Mouse (Mus musculus) 3134 (cell line): Measurements from ENCODE around the gene Gbp3.
"Not testable (repeated sequence)": the region's sequence is repeated elsewhere in the genome, so short reads cannot be mapped to it uniquely, and the experiment has no call there.

Experiments used
- DNase-seq: peaks from one replicate; pipeline ENCODE4 v3.0.0-alpha.2; 2011; ENCODE audit warnings: low spot score; ENCODE audit not compliant: insufficient read length; ENCODE audit errors: extremely low read depth

Gene Gbp3

GRCm38 (mm10) chr3:142559632-142560228 is at the start of gene Gbp3:
Gbp3 (plus strand) TSS chr3:142560026.
- peak; percentile 17 for DNase-seq

- no peak for DNase-seq
Measured at GRCm38 (mm10) chr3:142528116-142528515, 31.7 kb upstream of the Gbp3 start.

DNA sequence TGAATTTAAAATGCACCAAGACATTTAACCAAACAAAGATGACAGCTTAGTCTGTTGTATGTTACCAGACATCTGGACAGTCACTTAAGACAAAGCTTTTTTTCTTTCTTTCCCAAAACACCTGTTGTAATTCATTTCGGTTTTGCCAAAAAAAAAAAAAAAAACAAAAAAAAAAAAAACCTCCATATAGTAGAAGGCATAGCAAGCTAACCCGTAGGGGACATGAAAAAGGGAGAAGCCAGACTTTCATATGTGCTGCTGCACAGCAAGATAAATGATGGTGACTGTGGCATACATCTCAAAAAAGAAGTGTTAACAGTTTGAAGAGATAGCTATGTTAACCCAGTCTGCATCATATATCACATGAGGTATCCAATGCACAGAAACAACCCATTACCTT is 30.2 kb upstream of the Gbp3 start:
- no peak for DNase-seq

DNA sequence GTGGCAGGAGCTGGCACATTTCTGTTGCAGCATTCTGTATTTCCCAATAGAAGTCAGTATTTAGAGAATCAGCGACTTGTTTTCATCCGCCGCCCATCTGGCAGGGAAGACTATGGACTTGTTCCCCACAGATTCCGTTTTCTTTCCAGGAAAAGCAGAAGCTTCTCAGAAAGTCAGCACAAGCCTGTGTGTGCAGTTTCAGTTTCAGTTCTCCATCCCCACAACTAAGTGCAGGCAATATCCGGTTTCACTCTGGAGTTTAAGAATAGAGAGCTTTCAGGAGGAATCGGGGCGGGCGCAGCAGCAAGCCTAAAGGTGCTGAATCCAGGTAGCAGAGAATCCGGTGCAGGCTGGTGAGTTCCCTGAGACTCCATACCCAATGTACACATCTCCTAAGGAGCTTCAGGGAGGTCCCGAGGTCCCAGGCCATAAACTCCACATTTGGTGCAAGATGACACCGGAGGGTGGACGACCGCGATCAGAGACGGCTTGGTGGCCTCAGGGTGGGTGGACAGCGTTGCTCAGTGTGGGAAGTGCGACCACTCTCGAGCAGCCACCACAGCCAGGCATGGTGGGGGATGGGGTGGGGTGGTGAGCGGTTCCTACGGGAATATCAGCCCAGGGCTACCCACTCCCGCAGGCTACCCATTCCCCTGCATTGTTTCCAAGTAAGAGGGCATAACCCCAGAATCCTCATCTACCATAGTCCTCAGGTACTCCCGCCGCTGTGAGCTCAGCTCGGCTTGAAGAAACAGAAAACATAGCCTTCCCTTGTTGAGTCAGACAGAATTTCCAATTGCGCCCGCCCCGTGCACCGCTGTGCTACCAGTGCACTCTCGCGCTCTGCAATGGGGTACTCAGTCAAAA is 29.5 kb upstream of the Gbp3 start, which contains the start of gene Gbp7:
Gene Gbp7 (plus strand): TSS at position 256 of the 867 bp plus-strand sequence.
- DNase-seq = peak; percentile 28

- DNase-seq = no peak
Measured at GRCm38 (mm10) chr3:142531595-142531994, 28.2 kb upstream of the Gbp3 start.

- no peak for DNase-seq
Measured at GRCm38 (mm10) chr3:142533185-142533584, 26.6 kb upstream of the Gbp3 start.

GRCm38 (mm10) chr3:142535667-142536066 is 24.2 kb upstream of the Gbp3 start:
- DNase-seq = no peak

- DNase-seq = no peak
Measured at GRCm38 (mm10) chr3:142541391-142541790, 18.4 kb upstream of the Gbp3 start.

DNA sequence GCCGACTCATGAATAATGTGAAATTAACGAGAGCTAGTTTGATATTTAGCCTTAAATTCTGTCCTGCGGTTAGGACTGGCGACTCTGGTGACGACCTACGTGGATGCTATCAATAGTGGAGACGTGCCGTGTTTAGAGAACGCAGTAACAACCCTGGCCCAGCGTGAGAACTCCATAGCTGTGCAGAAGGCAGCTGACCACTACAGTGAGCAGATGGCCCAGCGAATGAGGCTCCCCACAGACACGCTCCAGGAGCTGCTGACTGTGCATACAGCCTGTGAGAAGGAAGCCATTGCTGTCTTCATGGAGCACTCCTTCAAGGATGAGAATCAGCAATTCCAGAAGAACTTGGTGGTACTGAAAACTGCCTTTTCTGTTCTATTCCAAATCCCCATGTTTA is 17.1 kb upstream of the Gbp3 start:
- DNase-seq = not testable (repeated sequence)

DNA sequence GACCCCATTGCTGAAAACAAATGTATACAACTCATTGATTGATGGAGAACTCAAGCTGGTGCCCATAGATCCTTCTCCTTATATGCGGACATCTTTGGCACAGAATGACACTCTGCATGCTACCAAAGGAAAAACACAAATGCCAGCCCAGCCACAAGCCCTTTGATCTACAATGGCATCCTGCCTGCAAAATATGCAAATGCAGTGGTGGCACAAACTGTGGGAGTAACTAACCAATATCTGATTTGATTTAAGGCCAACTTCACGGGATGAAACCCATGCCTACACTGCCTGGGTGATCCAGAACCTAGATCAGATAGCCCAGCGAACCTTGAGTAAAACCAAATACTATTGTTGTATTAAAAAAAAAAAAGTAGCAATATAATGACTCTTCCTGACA is 13.1 kb upstream of the Gbp3 start:
- DNase-seq = no peak

GRCm38 (mm10) chr3:142550052-142550676 is 9.7 kb upstream of the Gbp3 start:
- no peak for DNase-seq

DNA sequence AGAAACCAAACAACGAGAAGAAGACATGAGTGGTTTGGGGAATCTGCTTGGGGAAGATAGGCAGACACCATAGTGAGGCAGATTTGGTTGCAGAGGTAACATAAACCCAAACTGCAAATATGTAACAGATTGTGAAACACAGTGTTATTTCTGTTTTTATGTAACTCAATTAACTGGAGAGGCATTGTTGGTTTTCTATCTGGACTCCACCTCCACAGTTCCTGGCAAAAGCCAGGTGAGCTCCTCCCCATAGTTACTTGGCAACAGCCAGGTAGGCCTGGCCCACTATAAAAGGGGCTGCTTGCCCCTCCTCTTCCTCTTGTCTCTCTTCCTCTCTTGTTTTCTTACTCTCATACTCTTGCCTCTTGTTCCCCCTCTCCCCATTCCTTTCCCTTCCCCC is 5.2 kb upstream of the Gbp3 start:
- DNase-seq = no peak

GRCm38 (mm10) chr3:142555623-142556022 is 4.2 kb upstream of the Gbp3 start:
- no peak for DNase-seq

DNA sequence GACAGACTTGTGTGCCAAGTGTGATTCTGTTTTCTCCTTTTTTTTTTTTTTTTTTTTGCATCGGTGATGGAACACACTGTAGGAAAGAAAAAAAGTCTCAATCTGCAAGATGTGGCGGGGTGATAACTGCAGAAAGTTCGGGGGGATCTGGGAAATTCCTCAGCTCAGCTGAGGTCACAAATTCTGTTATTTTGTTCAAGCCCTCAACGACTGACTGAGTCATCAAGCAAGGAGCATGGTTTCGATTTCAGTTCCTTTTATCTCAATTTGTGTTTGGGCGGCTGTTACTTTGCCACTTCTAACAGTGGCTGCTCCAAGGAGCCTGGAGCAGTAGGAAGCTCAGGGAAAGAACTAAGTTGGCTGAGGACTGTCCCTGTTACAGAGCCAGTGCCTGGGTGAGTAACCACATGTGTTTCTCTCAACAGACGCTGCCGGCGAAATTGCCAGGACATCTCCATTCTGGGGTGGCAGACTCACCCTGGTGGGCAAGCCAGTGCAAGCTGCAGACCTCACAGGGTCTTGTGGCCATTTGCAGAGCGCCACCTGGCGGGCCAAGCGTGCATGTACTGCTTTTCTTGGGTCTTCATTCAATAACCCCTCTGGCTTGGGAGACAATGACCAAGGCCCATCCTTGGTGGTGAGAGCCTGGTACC is 596 bp downstream of the Gbp3 start:
- peak; percentile 79 for DNase-seq

DNA sequence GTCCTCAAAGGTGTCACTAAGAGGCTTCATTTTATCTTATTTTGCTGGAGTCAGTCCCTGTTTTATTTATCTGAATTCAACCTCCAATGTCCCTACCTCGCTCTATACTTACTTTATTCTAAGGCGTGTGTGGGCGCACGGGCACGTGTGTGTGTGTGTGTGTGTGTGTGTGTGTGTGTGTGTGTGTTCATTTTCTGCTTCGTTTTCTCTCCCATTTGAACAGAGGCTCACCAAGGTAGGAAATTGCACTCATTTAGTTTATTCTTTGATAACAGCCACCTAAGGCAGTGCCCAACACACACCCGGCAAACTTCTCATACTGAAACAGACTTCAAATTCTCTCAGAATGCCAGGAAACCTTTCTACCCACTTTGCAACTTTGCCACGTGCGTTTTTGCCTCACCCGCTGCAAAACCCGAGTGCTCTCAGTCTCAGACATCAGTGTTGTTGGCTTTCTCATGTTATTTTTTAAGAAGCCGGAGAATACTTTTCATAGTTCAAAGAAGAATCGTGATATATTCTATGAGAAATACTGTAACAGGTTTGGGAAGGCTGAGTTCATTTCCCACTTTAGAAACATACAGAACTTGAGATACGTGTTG is 1.3 kb downstream of the Gbp3 start:
- no peak for DNase-seq

- DNase-seq = no peak
Measured at GRCm38 (mm10) chr3:142561666-142562065, 1.8 kb downstream of the Gbp3 start.

DNA sequence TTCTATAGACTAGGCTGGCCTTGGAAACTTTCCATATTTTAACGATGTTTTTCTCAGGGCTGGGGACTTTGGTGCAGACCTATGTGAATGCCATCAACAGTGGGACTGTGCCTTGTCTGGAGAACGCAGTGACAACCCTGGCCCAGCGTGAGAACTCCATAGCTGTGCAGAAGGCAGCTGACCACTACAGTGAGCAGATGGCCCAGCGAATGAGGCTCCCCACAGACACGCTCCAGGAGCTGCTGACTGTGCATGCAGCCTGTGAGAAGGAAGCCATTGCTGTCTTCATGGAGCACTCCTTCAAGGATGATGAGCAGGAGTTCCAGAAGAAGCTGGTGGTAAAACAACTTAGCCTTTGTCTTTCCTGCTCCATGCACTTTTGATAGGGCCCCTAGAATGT is 7.7 kb downstream of the Gbp3 start:
- DNase-seq = not testable (repeated sequence)

GRCm38 (mm10) chr3:142570738-142571137 is 10.9 kb downstream of the Gbp3 start:
- DNase-seq = no peak

GRCm38 (mm10) chr3:142577108-142577507 is 17.3 kb downstream of the Gbp3 start:
- DNase-seq = no peak

DNA sequence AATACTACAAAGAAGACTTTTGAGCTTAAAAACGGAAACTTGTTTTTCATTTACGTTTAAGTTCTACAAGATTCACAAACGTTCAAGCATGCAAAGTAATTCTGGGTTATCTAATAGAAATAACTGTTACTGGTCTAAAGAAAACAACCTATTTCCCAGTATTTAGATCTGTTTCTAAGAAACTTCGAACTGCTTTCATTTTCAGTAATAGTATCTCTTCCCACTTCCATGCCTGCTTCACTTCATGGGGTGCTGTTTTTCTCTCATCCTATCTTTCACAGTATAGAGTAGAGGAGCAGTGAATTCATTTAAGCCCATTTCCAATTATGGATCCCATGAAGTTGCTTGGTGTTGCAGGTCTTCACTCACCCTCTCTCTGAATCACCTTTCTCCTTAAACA is 18.5 kb downstream of the Gbp3 start:
- DNase-seq = no peak

GRCm38 (mm10) chr3:142583067-142583466 is 23.2 kb downstream of the Gbp3 start:
- DNase-seq = no peak
